Mouse (Mus musculus) cerebellum, adult 18-20 months (tissue): ENCODE measurements at regions not wholly inside any gene's neighbourhood (a gene's known extent, or its start where the extent isn't known, plus 50 kb on each side); places are given as distances from the start of the nearest gene placed in this dataset.

Experiments
- DNase-seq, 2 experiments: peaks; one replicate each; pipeline ENCODE4 v3.0.0; 2021

DNA sequence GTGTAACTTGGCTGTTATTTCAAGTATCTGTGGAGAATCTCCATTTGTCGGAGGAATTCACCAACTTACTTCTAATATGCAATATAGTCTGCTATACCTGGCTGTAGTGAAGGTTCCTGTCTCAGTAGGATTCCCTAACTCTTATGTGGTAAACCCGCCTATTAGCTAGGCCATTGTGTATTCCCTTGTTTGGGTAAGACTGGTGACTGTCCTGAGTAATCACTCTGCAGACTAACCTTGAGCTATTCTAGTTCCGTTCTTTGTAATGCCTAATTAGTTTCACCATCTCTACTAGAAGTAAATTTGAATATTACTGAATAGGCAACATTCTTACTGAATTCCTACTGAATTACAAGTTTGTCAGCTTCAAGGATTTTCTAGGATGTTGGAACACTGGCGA, 1380.8 kb upstream of the 1700008P02Rik start:
- DNase-seq: no peak

- DNase-seq: no peak
These were observed 1372.1 kb upstream of the 1700008P02Rik start for GRCm38 (mm10) chr3:7992322-7992721.

- no peak for DNase-seq
These were observed 1353.0 kb upstream of the 1700008P02Rik start for GRCm38 (mm10) chr3:7973287-7973686.

GRCm38 (mm10) chr3:7953911-7954310, 1333.7 kb upstream of the 1700008P02Rik start:
- DNase-seq: no peak

- DNase-seq: no peak
These were observed 1323.6 kb upstream of the 1700008P02Rik start for GRCm38 (mm10) chr3:7943646-7944381.
